Mouse (Mus musculus) heart, postnatal 0 days (tissue): Measurements from ENCODE around the gene Meis2. TPM values are rescaled to one million over a fixed set of nuclear protein-coding genes. Genes with fewer than 3 reads are reported as not detected.

Experiments used
- ATAC-seq: fragments of 200-750 bp; cut with Nextera tagmentation; 2 replicates; pipeline ENCODE4 v1.8.0; 2017; ENCODE audit warnings: low read depth, moderate number of reproducible peaks, moderate library complexity; ENCODE audit not compliant: insufficient read depth
- DNase-seq: peaks from one replicate; pipeline ENCODE4 v3.0.0-alpha.2; 2016; ENCODE audit warnings: low spot score
- H3K27ac ChIP-seq: fragments of 300-500 bp; sonication (generic); 2 replicates; pipeline ENCODE4 v1.5.1; 2014; ENCODE audit warnings: low read depth, mild to moderate bottlenecking
- H3K27me3 ChIP-seq: fragments of 300-500 bp; sonication (generic); 2 replicates; pipeline ENCODE4 v1.6.1; 2014; ENCODE audit warnings: low read length, mixed read lengths; ENCODE audit not compliant: control insufficient read depth, insufficient read depth
- H3K36me3 ChIP-seq: fragments of 300-500 bp; sonication (generic); replicated peaks from 2 replicates; pipeline ENCODE4 v1.6.1; 2014; ENCODE audit warnings: low read length, mixed read lengths; ENCODE audit not compliant: control insufficient read depth, insufficient read depth
- H3K4me1 ChIP-seq: fragments of 300-500 bp; sonication (generic); 2 replicates; pipeline ENCODE4 v1.6.1; 2014; ENCODE audit warnings: antibody characterized with exemption; ENCODE audit not compliant: control insufficient read depth, insufficient read depth
- H3K4me2 ChIP-seq: fragments of 300-500 bp; sonication (generic); 2 replicates; pipeline ENCODE4 v1.6.1; 2014; ENCODE audit warnings: low read depth, mild to moderate bottlenecking, low read length, moderate library complexity
- H3K4me3 ChIP-seq: fragments of 300-500 bp; sonication (generic); 2 replicates; pipeline ENCODE4 v1.5.1; 2014; ENCODE audit warnings: low read depth, low read length
- H3K9ac ChIP-seq: fragments of 300-500 bp; sonication (generic); replicated peaks from 2 replicates; pipeline ENCODE4 v1.6.1; 2014; ENCODE audit warnings: low read depth, low read length, mixed read lengths
- H3K9me3 ChIP-seq: fragments of 300-500 bp; sonication (generic); replicated peaks from 2 replicates; pipeline ENCODE4 v1.6.1; 2016; ENCODE audit warnings: low read length; ENCODE audit not compliant: control insufficient read depth
- CTCF ChIP-seq: IDR thresholded peaks from 2 replicates; pipeline ENCODE4 v1.5.1; 2016; ENCODE audit warnings: antibody characterized with exemption, control low read depth, low read depth
- EP300 ChIP-seq: IDR thresholded peaks from 2 replicates; pipeline ENCODE4 v1.6.1; 2016; ENCODE audit warnings: antibody characterized with exemption, low read depth
- WGBS: fragments of 180-500 bp; shearing (Covaris S2); extraction: QIAGEN DNeasy Blood & Tissue Kit; methylation state at CpG from one replicate; pipeline ENCODE4 v1.1.7; 2014; 5-methylcytosine and 5-hydroxymethylcytosine counted together
- polyA plus RNA-seq: library from polyadenylated mRNA; unstranded; fragments of >200 nt; fragmentation: Nextera tagmentation; extraction: Ambion mirVana; gene quantifications from 2 replicates; pipeline ENCODE4 v1.2.1, GENCODE M21; 2015
- total RNA-seq: library from RNA; depleted of rRNA; stranded (reverse); fragments of >200 nt; gene quantifications from 2 replicates; pipeline ENCODE4 v1.2.3, GENCODE M21; 2014; ENCODE audit warnings: low replicate concordance

Meis2 gene
- total and polyA plus RNA-seq, 2 experiments from 2014 or later = 15.4 to 42.2 TPM

DNA sequence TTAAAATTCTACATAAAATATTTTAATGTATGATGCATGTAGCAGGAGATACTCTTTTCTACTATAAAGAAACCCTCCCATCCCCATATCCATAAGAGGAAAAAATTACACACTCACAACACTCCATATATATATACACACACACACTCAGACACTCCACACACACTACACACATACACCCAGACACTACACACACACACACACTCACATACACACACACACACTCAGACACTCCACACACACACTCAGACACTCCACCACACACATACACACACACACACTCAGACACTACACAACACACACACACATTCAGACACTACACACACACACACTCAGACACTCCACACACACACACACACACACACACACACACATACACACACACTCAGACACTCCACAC, 85.1 kb downstream of the Meis2 start:
- Histone ChIP-seq H3K27me3 (no peaks in the 10 kb centered on the region), H3K4me3 (no peak overlapping the region), H3K9me3 (no peaks in the 10 kb centered on the region), H3K4me2 (no peak overlapping the region), H3K9ac (no peak overlapping the region), H3K36me3 (0 out of 2 replicates have a peak, but pooled peaks cover 5% of the 10 kb centered on the region), H3K27ac (no peak overlapping the region), H3K4me1 (no peaks in the 10 kb centered on the region)
- DNase-seq (no peak), ATAC-seq (no peak)
- no peak for TF ChIP-seq EP300
- TF ChIP-seq CTCF = no peak

DNA sequence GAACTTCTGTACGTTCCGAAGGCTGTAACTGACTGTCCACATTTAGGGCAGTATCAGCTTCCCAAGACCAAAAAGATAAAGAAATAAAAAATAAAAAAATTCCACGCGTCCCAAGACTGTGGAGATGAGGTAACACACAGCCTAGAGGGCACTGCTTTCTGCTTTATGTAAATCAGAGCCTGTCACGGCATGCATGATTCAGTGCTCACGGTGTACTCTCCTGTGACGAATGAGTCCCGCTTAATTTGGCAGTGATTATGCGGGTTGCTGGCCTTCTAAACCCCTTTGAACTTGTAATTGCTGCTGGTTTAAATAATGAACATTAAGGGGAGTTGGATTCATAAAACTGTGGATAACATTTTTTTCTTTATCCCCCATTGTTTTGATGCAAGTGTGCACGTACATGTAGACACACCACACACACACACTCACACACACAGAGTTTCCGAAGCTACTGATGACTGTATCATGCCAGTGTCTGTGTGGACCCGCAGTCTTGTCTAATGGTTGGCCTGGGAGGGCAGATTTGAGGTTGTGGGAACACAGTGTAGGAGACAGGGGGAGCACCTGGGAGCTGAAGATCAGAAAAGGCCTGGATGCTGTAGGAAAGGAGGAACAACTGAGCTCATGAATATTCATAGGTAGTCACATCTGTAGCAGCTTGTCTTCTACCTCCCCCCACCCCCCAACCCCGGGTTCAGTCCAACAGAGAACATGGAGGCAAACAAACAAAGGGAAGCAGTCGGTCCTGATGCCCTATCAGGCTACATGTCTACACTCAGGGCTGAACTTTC, 85.8 kb downstream of the Meis2 start:
- no peak for TF ChIP-seq EP300
- no peak for TF ChIP-seq CTCF
- WGBS = 75% methylated on average over 14 of the region's 14 CpGs
- H3K4me2 ChIP-seq = no peak overlapping the region
- DNase-seq (no peak), ATAC-seq (no peak; the same call in 1 of the 2 replicates)
- 0 out of 2 replicates have a peak, but pooled peaks cover 5% of the 10 kb centered on the region for H3K36me3 ChIP-seq
- no peak overlapping the region for H3K4me3 ChIP-seq
- no peaks in the 10 kb centered on the region for H3K27me3 ChIP-seq
- H3K27ac ChIP-seq = no peak overlapping the region
- H3K9me3 ChIP-seq = no peaks in the 10 kb centered on the region
- no peaks in the 10 kb centered on the region for H3K4me1 ChIP-seq
- no peak overlapping the region for H3K9ac ChIP-seq

DNA sequence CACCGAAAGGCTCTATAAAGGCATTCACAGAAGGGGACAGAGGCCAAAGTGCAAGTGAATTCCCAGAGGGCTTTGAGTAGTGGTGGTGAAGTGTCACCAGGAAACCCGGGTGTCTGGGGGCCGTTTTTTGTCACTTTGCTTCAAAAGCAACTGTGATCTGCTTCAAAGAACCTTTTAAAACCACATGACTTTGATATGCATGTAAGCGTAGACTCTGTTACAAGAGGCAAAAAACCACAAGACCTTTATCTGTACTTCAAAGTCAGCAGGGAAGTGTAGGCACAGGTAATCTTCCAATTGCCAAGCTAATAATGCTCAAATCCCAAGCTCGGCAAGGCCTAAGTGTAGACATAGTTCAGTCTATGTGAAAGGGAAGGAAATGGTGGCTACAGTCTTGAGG, 87.0 kb downstream of the Meis2 start:
- no peaks in the 10 kb centered on the region for H3K27me3 ChIP-seq

GRCm38 (mm10) chr2:115971296-115971805, 94.3 kb downstream of the Meis2 start:
- no peaks in the 10 kb centered on the region for H3K9me3 ChIP-seq
- DNase-seq (no peak), ATAC-seq (no peak)
- no peak overlapping the region for H3K9ac ChIP-seq
- no peak overlapping the region for H3K27ac ChIP-seq
- H3K4me2 ChIP-seq = no peak overlapping the region
- no peak overlapping the region for H3K4me3 ChIP-seq
- TF ChIP-seq EP300 (no peak), CTCF (no peak)
- WGBS = 80% methylated on average over 3 of the region's 3 CpGs
- H3K36me3 ChIP-seq = no peaks in the 10 kb centered on the region
- H3K27me3 ChIP-seq = no peaks in the 10 kb centered on the region
- H3K4me1 ChIP-seq = no peaks in the 10 kb centered on the region; the same call in 1 of the 2 replicates

More for the DNA sequence above, 87.0 kb downstream of the Meis2 start:
- Histone ChIP-seq H3K4me3 (no peak overlapping the region), H3K4me1 (no peaks in the 10 kb centered on the region), H3K36me3 (0 out of 2 replicates have a peak, but pooled peaks cover 5% of the 10 kb centered on the region), H3K9ac (no peak overlapping the region), H3K9me3 (no peaks in the 10 kb centered on the region), H3K4me2 (no peak overlapping the region), H3K27ac (no peak overlapping the region)
- DNase-seq = no peak
- ATAC-seq = no peak
- no peak for TF ChIP-seq CTCF
- no peak for TF ChIP-seq EP300
- 61% methylated on average over 5 of the region's 5 CpGs for WGBS

DNA sequence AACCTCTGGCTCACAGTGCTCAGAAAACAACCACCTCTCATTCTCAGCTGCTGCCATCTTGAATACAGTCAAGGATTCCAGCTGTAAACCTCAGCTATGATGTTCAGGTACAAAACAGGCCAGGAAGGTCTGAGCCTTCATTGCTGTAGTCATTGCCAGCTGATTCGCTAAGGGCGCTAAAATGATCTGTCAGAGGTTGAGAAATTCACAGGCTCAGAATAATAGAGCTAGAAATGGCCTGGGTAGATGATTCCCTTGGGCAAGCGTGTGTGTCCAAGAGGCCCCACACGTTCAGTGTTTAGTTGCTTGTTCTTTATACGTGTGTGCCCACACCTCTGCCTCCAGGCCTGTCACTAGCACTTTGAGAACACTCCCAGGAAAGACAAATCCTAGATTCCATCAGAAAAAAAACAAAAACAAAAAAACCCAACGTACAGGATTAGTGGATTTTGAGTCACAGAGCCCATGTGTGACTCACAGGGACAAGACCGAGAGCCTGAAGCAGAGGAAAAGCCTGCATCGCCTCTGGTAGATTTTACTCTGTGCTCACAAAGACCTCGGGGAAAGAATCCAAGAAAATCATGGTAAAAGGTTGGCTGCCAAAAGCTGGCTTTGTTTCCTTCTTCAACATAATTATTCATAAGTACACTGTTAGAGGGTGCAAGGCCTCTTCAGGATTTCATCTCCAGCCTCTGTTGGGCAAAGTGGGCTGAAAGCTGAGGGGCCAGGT, 95.4 kb downstream of the Meis2 start:
- no peak; the same call in 1 of the 2 replicates for ATAC-seq
- DNase-seq = no peak
- Histone ChIP-seq H3K4me2 (no peak overlapping the region), H3K36me3 (no peaks in the 10 kb centered on the region), H3K9ac (no peak overlapping the region), H3K27ac (no peak overlapping the region), H3K4me3 (no peak overlapping the region), H3K4me1 (no peaks in the 10 kb centered on the region; the same call in 1 of the 2 replicates), H3K9me3 (no peaks in the 10 kb centered on the region), H3K27me3 (no peaks in the 10 kb centered on the region)
- WGBS = 76% methylated on average over 9 of the region's 9 CpGs
- TF ChIP-seq EP300 (no peak), CTCF (no peak)
